Mouse (Mus musculus) adrenal gland, postnatal 4 days (tissue): ENCODE results near the gene Fgfr2. TPM values are rescaled to one million over a fixed set of nuclear protein-coding genes. Genes with fewer than 3 reads are reported as not detected.

Experiments used
- DNase-seq, 2 experiments: peaks; one replicate each; pipeline ENCODE4 v3.0.0; 2021 to 2022; ENCODE audit warnings: low spot score in 2 of 2, mixed read lengths in 2 of 2
- total RNA-seq, 2 experiments: library from RNA; stranded (reverse); gene quantifications; 2 replicates each; pipeline ENCODE4 v1.2.3; 2021

The Fgfr2 gene
- total RNA-seq, 2 experiments from 2014 or later: 205 to 210 TPM

- no peak for DNase-seq
Observed at GRCm38 (mm10) chr7:132211920-132212701, 911.0 kb downstream of the Fgfr2 start.

- no peak for DNase-seq
Observed at GRCm38 (mm10) chr7:132210616-132211015, 912.5 kb downstream of the Fgfr2 start.

DNA sequence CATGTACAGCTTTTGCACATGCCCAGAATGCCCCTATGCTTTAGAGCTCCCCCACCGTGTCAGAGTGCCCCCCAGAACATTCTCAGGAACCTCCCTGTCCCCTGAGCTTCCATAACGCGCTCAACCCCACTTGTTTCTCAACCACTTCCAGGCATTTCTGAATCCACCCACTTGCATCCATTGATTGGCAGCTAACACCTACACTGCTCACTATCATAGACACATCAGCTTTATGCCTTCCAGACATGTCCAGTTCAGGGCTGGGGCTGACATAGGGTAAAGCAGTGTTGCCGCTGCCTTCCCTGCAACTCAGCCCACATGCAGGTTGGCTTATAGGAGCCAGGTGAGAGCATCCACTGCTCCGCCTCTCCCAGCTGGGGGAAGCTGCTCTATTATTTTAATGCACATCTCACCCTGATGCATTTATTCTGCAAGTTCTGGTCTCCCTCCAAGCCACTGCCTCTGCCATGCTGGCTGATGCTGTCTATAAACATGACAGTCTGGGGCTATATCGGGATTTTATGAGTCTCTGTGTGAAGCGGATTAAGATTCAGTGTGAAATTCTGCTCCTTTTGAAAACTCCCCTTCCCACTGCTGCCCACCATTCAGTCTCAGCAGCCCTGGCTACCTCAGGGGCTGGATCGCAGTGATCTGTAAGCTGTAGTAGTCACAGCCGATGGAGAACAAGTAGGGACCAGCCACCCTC is 914.1 kb downstream of the Fgfr2 start:
- DNase-seq: no peak

GRCm38 (mm10) chr7:132204073-132204612 is 919.0 kb downstream of the Fgfr2 start:
- no peak for DNase-seq

- no peak for DNase-seq
Observed at GRCm38 (mm10) chr7:132199686-132200085, 923.5 kb downstream of the Fgfr2 start.

GRCm38 (mm10) chr7:132198806-132199205 is 924.3 kb downstream of the Fgfr2 start:
- no peak for DNase-seq

DNA sequence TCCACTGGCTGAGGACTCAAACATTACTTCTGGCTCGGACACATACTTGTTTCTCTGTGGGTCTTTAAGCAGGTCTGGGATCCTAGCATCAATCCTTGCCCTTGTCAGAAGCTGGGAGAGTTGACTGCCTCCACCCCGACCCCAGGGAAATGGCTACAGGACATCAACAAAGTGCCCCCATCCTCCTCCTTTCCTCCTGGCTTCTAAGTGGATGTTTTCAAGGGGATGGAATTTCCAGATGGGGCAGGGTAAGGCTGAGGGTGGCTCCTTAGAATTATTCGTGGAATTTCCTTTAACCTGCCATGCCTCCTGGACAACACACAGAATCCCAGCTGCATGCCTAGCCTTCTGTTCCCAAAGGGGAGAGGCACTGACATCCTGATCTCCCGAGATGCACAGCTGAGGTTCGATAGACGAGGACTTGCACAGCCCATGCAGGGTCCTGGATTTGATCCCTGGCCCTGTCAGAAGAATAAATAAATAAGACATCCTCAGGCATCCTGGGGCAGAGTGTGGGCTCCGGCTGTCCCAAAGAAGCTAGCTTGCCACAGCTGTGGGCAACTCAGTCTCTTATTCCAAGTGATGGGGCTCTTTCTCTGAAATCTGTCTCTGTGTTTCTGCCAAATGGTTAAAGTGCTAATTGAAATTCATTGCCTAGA is 925.2 kb downstream of the Fgfr2 start:
- no peak for DNase-seq

DNA sequence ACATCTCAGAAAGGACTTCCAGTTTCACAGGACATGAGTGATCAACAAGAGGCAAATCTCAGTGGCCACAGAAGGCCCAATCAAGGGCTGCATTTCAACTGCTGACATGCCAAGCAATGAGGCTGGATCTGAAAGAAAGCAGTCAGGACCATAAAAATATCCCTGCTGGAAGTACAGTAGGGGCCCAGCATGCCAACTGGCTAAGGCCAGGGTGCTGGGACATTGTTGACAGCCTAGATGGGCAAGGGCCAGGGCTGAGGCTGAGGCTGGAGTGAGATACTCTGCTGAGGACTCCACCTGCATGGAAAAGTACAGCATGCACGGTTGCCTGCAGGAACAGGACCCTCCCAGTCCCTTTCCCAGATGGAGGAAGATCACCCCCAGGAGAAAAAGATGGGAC is 926.6 kb downstream of the Fgfr2 start:
- no peak for DNase-seq

DNA sequence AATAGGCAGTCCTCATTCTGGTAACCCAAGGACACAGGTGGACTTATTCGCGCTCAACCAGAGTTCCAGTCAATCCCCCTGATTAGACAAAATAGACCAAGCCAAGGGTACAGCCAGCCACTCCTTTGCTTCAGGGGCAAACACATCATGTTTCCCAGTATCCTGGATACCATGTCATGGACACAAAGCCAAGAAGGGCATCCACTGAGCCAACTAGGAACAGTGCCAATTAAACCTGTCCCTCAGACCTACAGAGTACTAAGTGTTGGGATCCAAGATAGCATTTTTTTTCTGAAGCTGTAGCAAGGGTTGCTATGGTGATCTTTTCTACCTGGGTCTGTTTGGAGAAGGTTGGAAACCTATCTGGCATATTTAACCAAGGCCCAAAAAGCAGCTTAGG is 929.5 kb downstream of the Fgfr2 start:
- DNase-seq: no peak

DNA sequence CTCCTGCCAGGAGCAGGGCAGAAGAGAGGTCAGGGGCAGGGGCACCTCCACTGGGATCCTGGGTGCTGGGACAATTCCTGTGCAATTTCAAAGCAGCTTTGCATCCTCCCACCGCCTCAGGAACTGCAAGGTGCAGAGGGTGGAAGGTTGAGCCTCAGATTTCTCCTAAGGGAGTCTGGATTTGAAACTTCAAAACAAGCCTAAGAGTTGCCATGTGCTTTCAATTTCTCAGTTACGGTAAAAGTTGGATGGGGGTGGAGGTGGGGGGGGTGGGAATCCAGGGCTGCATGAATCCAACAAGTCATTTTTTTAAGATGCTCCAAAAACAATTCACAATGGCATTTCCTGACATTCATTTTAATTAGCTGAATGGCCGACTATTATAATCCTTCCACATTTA is 935.7 kb downstream of the Fgfr2 start:
- no peak for DNase-seq

GRCm38 (mm10) chr7:132183892-132184404 is 939.2 kb downstream of the Fgfr2 start:
- DNase-seq: no peak

DNA sequence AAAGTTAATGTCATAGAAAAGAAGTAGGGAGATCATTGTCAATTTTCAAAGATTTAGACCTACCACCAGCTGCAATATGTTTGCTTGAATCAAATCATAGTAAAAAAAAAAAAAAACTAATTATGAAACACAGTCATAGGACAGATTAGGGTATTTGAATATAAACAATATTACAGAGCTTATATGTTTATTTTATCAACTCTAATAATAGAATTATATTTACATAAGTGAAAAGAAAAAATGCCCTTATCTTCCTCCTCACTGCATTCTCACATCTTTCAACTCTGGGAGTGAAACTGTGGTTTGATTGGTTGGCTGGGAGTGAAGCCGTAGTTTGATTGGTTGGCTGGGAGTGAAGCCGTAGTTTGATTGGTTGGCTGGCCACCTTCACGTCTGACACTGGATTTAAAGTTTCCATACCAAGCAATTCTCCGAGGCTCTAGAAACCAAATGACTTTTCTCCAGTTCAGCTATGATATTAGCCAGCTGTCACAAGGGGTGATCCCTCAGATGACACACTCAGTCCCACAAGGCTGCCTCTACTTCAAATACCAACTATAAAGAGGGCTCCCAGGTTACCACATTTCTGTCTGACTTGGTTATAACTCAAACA is 941.5 kb downstream of the Fgfr2 start:
- DNase-seq: no peak

GRCm38 (mm10) chr7:132181042-132181441 is 942.1 kb downstream of the Fgfr2 start:
- DNase-seq: no peak

DNA sequence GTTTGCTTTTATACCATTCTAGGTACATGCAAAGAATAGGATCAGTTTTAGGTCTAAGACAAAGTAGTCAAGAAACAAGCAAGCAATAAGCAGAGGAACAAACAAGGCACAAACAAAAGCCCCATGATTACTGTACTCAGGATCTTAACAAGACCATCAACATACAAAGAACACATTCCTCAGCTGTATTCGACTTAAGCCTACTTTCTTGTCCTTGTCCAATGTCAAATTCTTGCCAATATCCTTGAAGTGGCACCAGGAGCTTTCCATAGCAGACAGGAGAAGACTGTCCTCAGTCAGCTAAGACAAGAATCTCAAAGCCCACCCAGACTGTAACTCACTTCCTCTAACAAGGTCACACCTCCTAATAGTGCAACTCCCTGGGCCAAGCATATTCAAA is 944.1 kb downstream of the Fgfr2 start:
- DNase-seq: no peak

GRCm38 (mm10) chr7:132174787-132175186 is 948.4 kb downstream of the Fgfr2 start:
- DNase-seq: no peak

DNA sequence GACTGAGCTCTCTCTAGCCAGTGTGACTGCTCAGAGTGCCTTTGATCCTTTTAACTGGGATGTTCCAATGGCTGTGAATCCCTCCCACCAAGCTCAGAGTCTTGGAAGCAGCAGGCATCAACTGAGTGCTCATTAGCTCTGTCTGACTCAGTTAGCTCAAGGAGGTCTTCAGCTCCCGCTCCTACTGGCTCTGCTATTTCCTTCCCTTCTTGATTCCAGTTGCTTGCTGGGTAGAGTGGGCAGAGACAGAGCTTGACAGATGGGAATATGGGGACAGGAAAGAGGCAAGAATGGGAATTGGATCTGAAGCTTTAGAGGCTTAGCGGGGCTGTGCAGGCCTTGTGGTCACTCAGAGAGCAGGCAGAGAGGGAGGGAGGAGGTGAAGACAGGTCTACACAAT is 948.9 kb downstream of the Fgfr2 start:
- no peak for DNase-seq

DNA sequence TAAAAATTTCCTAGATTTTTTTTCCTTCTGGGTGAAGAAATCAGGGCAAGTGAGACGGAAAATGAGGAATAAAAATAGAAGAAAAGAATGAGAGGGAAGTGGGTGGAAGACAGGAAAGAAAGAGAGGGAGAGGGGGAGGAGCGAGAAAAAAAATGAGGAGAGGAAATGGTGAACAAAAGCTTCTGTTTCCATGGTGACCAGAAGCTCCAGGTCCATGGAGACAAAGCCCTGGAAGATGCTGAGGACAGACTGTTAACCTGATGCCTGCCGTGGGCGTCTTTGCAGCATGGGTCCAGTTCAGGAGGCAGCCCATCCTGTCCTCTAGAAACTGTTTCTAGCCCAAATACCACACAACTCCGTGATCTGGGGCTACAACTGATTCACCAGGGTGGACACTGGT is 950.9 kb downstream of the Fgfr2 start:
- DNase-seq: no peak

DNA sequence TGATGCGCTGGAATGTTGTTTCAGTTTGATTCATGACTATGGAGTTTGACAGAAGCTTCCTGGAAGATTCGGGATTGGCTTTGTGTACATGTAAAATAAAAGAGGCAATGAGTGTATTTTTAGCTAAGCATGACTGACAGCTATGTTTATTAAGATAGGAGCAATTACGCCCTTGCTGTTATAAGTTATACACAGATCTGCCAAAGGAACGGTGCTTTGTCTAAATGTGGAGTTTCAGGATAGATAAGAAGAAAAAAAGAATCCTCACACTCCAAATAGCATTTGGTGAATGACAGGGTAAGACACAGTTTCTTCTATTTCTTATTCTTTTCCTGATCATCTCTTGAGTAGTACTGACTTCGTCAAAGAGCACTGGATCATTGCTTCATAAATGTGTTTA is 951.4 kb downstream of the Fgfr2 start:
- no peak for DNase-seq

DNA sequence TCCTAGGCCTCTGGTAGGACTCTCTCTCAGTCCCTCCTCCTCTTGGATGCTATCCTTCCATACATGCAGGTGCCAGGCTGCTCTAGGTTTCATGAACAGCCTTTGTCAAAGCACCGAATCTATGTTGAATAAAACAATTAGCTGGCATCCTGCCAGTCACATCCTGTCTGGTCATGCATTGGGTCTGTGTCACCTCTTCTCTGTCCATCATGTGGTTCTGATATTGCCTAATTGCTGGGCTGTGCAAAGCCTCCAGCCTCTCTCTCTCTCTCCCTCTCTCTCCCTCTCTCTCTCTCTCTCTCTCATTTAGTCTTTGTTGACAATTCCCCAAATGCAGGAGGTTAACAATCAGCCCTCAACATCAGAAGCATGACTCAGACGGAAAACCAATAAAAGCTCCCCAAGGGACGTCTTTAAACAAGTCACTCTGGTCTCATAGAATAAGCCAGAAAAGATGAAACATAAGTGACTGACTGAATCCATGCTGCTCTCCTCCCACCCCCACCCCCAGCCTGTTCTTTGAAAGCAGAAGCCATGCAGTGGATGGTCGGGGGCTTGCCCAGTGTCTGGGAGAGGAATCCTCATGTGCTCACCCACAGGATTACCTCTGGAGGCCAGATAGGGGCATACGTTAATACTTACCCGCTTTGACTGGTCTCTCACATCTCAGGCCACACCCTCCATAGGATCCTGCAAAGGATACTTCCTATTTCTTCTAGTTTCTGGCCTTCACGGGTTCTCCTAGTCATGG is 953.6 kb downstream of the Fgfr2 start:
- DNase-seq: no peak

- DNase-seq: no peak
Observed at GRCm38 (mm10) chr7:132167239-132167638, 955.9 kb downstream of the Fgfr2 start.

- no peak for DNase-seq
Observed at GRCm38 (mm10) chr7:132162254-132162653, 960.9 kb downstream of the Fgfr2 start.
